Mouse (Mus musculus) left cerebral cortex, postnatal 10 days (tissue): ENCODE measurements at regions not wholly inside any gene's neighbourhood (a gene's known extent, or its start where the extent isn't known, plus 50 kb on each side); places are given as distances from the start of the nearest gene placed in this dataset.
A peak's percentile ranks its signal among the peaks of the same experiment; 100 is the strongest.

Experiments
- DNase-seq, 2 experiments: peaks; one replicate each; pipeline ENCODE4 v3.0.0; 2021 to 2022; ENCODE audit warnings: low spot score in 2 of 2, mixed read lengths in 1 of 2; ENCODE audit errors: extremely low spot score in 1 of 2
- intact Hi-C: fragments of 180-260 bp; cut with DNase I; formaldehyde crosslinking; loops from one replicate; pipeline ENCODE4 v1.15.1; 2025

GRCm38 (mm10) chr2:166418279-166418678 is 262.8 kb upstream of the Sulf2 start:
- intact Hi-C loops: no loop called here
- DNase-seq: no peak

- peak; percentile 58 to 71 for DNase-seq
- intact Hi-C loops: no loop called here
These were observed 262.2 kb upstream of the Sulf2 start for GRCm38 (mm10) chr2:166417628-166418027.

GRCm38 (mm10) chr2:166415481-166415965 is 260.1 kb upstream of the Sulf2 start:
- peak in 1 of 2 experiments; percentile 38 for DNase-seq
- intact Hi-C loops: no loop called here

GRCm38 (mm10) chr2:166414856-166415255 is 259.4 kb upstream of the Sulf2 start:
- intact Hi-C loops: no loop called here
- DNase-seq: peak in 1 of 2 experiments; percentile 43

- intact Hi-C loops: no loop called here
- no peak for DNase-seq
These were observed 256.8 kb upstream of the Sulf2 start for GRCm38 (mm10) chr2:166412031-166412858.

GRCm38 (mm10) chr2:166409391-166409790 is 253.9 kb upstream of the Sulf2 start:
- no peak for DNase-seq
- intact Hi-C loops: no loop called here

- intact Hi-C loops: no loop called here
These were observed 253.3 kb upstream of the Sulf2 start for GRCm38 (mm10) chr2:166408806-166409205.

GRCm38 (mm10) chr2:166408009-166408408 is 252.5 kb upstream of the Sulf2 start:
- intact Hi-C loops: no loop called here
- no peak for DNase-seq

More at GRCm38 (mm10) chr2:166408806-166409205, 253.3 kb upstream of the Sulf2 start:
- DNase-seq: no peak

GRCm38 (mm10) chr2:166406826-166407225 is 251.4 kb upstream of the Sulf2 start:
- intact Hi-C loops: no loop called here

GRCm38 (mm10) chr2:166403319-166403718 is 247.9 kb upstream of the Sulf2 start:
- DNase-seq: peak; percentile 75 to 80
- intact Hi-C loops: no loop called here

More at GRCm38 (mm10) chr2:166406826-166407225, 251.4 kb upstream of the Sulf2 start:
- DNase-seq: no peak

- intact Hi-C loops: no loop called here
- DNase-seq: no peak
These were observed 246.4 kb upstream of the Sulf2 start for GRCm38 (mm10) chr2:166401860-166402259.

- no peak for DNase-seq
These were observed 244.8 kb upstream of the Sulf2 start for GRCm38 (mm10) chr2:166400304-166400703.

GRCm38 (mm10) chr2:166399140-166399830 is 243.8 kb upstream of the Sulf2 start:
- peak in 1 of 2 experiments; percentile 51 for DNase-seq
- intact Hi-C loops: no loop called here

More at GRCm38 (mm10) chr2:166400304-166400703, 244.8 kb upstream of the Sulf2 start:
- intact Hi-C loops: no loop called here

- DNase-seq: no peak
- intact Hi-C loops: no loop called here
These were observed 243.3 kb upstream of the Sulf2 start for GRCm38 (mm10) chr2:166398774-166399139.

- intact Hi-C loops: no loop called here
- no peak for DNase-seq
These were observed 242.7 kb upstream of the Sulf2 start for GRCm38 (mm10) chr2:166398156-166398555.

- intact Hi-C loops: no loop called here
- DNase-seq: no peak
These were observed 239.2 kb upstream of the Sulf2 start for GRCm38 (mm10) chr2:166394666-166395065.

- intact Hi-C loops: no loop called here
These were observed 235.7 kb upstream of the Sulf2 start for GRCm38 (mm10) chr2:166391176-166391575.

GRCm38 (mm10) chr2:166388050-166388449 is 232.6 kb upstream of the Sulf2 start:
- intact Hi-C loops: no loop called here

More at GRCm38 (mm10) chr2:166391176-166391575, 235.7 kb upstream of the Sulf2 start:
- no peak for DNase-seq

GRCm38 (mm10) chr2:166386817-166387216 is 231.4 kb upstream of the Sulf2 start:
- intact Hi-C loops: no loop called here
- no peak for DNase-seq

More at GRCm38 (mm10) chr2:166388050-166388449, 232.6 kb upstream of the Sulf2 start:
- DNase-seq: no peak

GRCm38 (mm10) chr2:166384583-166384982 is 229.1 kb upstream of the Sulf2 start:
- DNase-seq: no peak
- intact Hi-C loops: no loop called here
